Mouse (Mus musculus) hindbrain, embryonic 11.5 days (tissue): ENCODE data around the gene Zzef1. TPM values are rescaled to one million over a fixed set of nuclear protein-coding genes. Genes with fewer than 3 reads are reported as not detected.

Experiments
- ATAC-seq: fragments of 200-750 bp; cut with Nextera tagmentation; 2 replicates; pipeline ENCODE4 v1.8.0; 2017; ENCODE audit warnings: mild to moderate bottlenecking, moderate TSS enrichment, moderate library complexity; ENCODE audit not compliant: low FRiP score
- DNase-seq: peaks from one replicate; pipeline ENCODE4 v3.0.0-alpha.2; 2015; ENCODE audit warnings: low spot score
- H3K27ac ChIP-seq: fragments of 300-500 bp; sonication (generic); 2 replicates; pipeline ENCODE4 v1.5.1; 2014; ENCODE audit warnings: mild to moderate bottlenecking, low read depth, low read length
- H3K27me3 ChIP-seq: fragments of 300-500 bp; sonication (generic); 2 replicates; pipeline ENCODE4 v1.6.1; 2014; ENCODE audit warnings: mild to moderate bottlenecking, low read length, moderate library complexity, mixed read lengths; ENCODE audit not compliant: control insufficient read depth, insufficient read depth
- H3K36me3 ChIP-seq: fragments of 300-500 bp; sonication (generic); 2 replicates; pipeline ENCODE4 v1.6.1; 2014; ENCODE audit warnings: mild to moderate bottlenecking, low read length, moderate library complexity, mixed read lengths; ENCODE audit not compliant: control insufficient read depth, insufficient read depth
- H3K4me1 ChIP-seq: fragments of 300-500 bp; sonication (generic); replicated peaks from 2 replicates; pipeline ENCODE4 v1.6.1; 2014; ENCODE audit warnings: low read length, mixed read lengths; ENCODE audit not compliant: control insufficient read depth, insufficient read depth
- H3K4me2 ChIP-seq: fragments of 300-500 bp; sonication (generic); replicated peaks from 2 replicates; pipeline ENCODE4 v1.6.1; 2014; ENCODE audit warnings: mild to moderate bottlenecking, low read depth, low read length
- H3K4me3 ChIP-seq: fragments of 300-500 bp; sonication (generic); 2 replicates; pipeline ENCODE4 v1.5.1; 2014; ENCODE audit warnings: low read depth, low read length
- H3K9ac ChIP-seq: fragments of 300-500 bp; sonication (generic); 2 replicates; pipeline ENCODE4 v1.6.1; 2014; ENCODE audit warnings: low read depth, low read length
- H3K9me3 ChIP-seq: fragments of 300-500 bp; sonication (generic); 2 replicates; pipeline ENCODE4 v1.6.1; 2016; ENCODE audit warnings: low read length; ENCODE audit not compliant: control insufficient read depth
- WGBS: fragments of 180-500 bp; shearing (Covaris S2); extraction: QIAGEN DNeasy Blood & Tissue Kit; methylation state at CpG from one replicate; pipeline ENCODE4 v1.1.7; 2014; 5-methylcytosine and 5-hydroxymethylcytosine counted together
- polyA plus RNA-seq: library from polyadenylated mRNA; unstranded; fragments of >200 nt; fragmentation: Nextera tagmentation; extraction: Ambion mirVana; gene quantifications from 2 replicates; pipeline ENCODE4 v1.2.1, GENCODE M21; 2014

Zzef1 gene
- polyA plus RNA-seq, 1 experiment from 2014 or later = 14.0 TPM

GRCm38 (mm10) chr11:72814188-72814587, 18.2 kb downstream of the Zzef1 start:
- DNase-seq (no peak), ATAC-seq (no peak)
- no peaks in the 10 kb centered on the region for H3K36me3 ChIP-seq
- H3K27me3 ChIP-seq = no peaks in the 10 kb centered on the region
- H3K4me1 ChIP-seq = no peaks in the 10 kb centered on the region
- H3K4me2 ChIP-seq = no peak overlapping the region
- H3K9me3 ChIP-seq = no peaks in the 10 kb centered on the region
- no peak overlapping the region for H3K9ac ChIP-seq
- H3K27ac ChIP-seq = no peak overlapping the region
- H3K4me3 ChIP-seq = no peak overlapping the region
- WGBS = 77% methylated on average over 2 of the region's 2 CpGs

- no peaks in the 10 kb centered on the region for H3K36me3 ChIP-seq
- no peak overlapping the region for H3K4me3 ChIP-seq
- no peak overlapping the region for H3K4me2 ChIP-seq
- H3K27ac ChIP-seq = no peak overlapping the region
- no peaks in the 10 kb centered on the region for H3K9me3 ChIP-seq
- no peak overlapping the region for H3K9ac ChIP-seq
- ATAC-seq (no peak), DNase-seq (no peak)
- WGBS = 90% methylated on average over 1 of the region's 1 CpGs
- no peaks in the 10 kb centered on the region for H3K27me3 ChIP-seq
- no peaks in the 10 kb centered on the region for H3K4me1 ChIP-seq
Measured at GRCm38 (mm10) chr11:72816859-72817258, 20.8 kb downstream of the Zzef1 start.

DNA sequence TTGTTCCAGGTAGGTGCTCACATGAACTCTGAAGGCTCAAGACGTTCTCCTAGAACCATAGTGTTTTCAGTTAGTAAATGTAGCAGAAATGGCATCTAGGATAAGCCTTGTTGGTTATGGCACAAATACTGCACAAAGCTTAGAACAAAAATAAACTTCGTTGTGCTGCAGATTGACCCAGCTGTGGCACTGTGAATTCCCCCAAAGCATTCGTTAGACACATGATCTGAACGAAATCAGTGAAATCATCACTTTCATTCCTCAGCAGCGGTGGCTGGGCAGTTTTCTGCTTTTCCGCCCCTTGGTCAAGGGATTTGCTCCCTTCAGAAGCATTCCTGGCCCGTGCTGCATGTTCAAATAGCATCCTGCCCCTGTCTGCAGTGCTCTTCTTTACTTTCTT, 22.0 kb downstream of the Zzef1 start:
- WGBS = 93% methylated on average over 7 of the region's 7 CpGs
- Histone ChIP-seq H3K27me3 (no peaks in the 10 kb centered on the region), H3K36me3 (no peaks in the 10 kb centered on the region), H3K4me2 (no peak overlapping the region), H3K9me3 (no peaks in the 10 kb centered on the region), H3K4me3 (no peak overlapping the region), H3K9ac (no peak overlapping the region), H3K4me1 (no peaks in the 10 kb centered on the region), H3K27ac (no peak overlapping the region)
- no peak for DNase-seq
- no peak for ATAC-seq

- Histone ChIP-seq H3K4me2 (no peak overlapping the region), H3K9me3 (no peaks in the 10 kb centered on the region), H3K27me3 (no peaks in the 10 kb centered on the region), H3K4me1 (no peaks in the 10 kb centered on the region), H3K36me3 (no peaks in the 10 kb centered on the region), H3K27ac (no peak overlapping the region), H3K4me3 (no peak overlapping the region), H3K9ac (no peak overlapping the region)
- WGBS = 94% methylated on average over 7 of the region's 7 CpGs
- ATAC-seq = no peak
- DNase-seq = no peak
Measured at GRCm38 (mm10) chr11:72821041-72821440, 25.0 kb downstream of the Zzef1 start.

DNA sequence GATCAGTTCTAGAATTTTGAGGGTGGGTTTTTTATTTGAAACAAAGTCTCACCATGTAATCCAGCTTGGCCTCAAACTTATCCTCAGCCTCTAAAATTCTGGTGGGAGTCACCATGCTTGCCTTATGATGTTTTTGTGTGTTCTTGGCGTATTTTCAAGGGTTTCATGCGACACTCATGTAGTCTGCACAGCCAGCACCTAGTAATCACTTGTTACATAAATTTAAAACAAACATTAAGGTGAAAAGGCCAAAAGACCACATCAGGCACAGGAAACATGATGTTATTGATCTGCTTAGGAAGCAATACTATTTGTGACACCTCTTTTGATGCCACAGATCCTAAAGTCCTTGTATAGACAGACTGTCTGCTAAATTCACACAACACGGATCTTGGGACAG, 33.8 kb downstream of the Zzef1 start:
- no peak overlapping the region for H3K4me3 ChIP-seq
- no peaks in the 10 kb centered on the region for H3K4me1 ChIP-seq
- no peaks in the 10 kb centered on the region for H3K9me3 ChIP-seq
- no peak overlapping the region for H3K4me2 ChIP-seq
- 94% methylated on average over 3 of the region's 3 CpGs for WGBS
- H3K9ac ChIP-seq = no peak overlapping the region
- H3K36me3 ChIP-seq = no peaks in the 10 kb centered on the region
- H3K27me3 ChIP-seq = no peaks in the 10 kb centered on the region
- ATAC-seq = no peak
- DNase-seq = no peak
- H3K27ac ChIP-seq = no peak overlapping the region

DNA sequence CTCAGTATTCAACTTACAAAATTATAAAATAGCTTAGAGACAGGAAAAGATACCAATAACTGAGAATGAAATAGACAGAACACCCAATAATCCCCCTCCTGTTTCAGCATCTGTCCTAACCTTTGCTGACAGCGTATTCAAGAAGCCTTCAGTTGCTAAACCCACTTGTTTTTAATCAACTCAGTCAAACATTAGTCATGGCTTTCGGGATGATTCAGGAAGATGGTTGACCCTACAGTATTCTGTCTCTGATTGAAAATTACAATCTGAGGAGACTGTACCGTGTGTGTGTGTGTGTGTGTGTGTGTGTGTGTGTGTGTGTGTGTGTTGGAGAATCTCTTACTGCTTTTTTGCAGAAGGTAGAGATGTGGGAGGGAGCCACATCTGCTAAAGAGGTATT, 46.7 kb downstream of the Zzef1 start:
- Histone ChIP-seq H3K4me2 (no peak overlapping the region), H3K36me3 (no peaks in the 10 kb centered on the region), H3K27me3 (no peaks in the 10 kb centered on the region), H3K27ac (no peak overlapping the region), H3K9me3 (no peaks in the 10 kb centered on the region), H3K4me3 (no peak overlapping the region), H3K9ac (no peak overlapping the region), H3K4me1 (no peaks in the 10 kb centered on the region)
- ATAC-seq (no peak), DNase-seq (no peak)
- 79% methylated on average over 3 of the region's 3 CpGs for WGBS

DNA sequence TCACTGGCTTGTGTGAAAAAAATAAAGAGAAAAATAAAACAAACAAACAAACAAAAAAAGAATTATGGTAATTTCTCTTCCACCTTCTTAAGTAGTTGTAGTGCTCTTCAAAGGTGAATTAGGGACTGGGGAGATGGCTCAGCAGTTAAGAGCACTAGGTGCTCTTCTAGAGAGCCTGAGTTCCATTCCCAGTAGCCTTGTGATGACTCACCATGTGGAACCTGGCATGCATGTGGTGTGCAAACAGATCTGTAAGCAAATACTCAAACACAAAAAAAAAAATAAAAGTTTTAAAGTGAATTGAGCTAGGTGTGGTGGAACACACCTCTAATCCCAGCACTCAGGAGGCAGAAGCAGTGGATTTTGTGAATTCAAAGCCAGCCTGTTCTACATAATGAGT, 47.5 kb downstream of the Zzef1 start:
- Histone ChIP-seq H3K4me2 (no peak overlapping the region), H3K27me3 (no peaks in the 10 kb centered on the region), H3K4me1 (no peaks in the 10 kb centered on the region), H3K9ac (no peak overlapping the region), H3K4me3 (no peak overlapping the region), H3K27ac (no peak overlapping the region), H3K9me3 (no peaks in the 10 kb centered on the region), H3K36me3 (no peaks in the 10 kb centered on the region)
- DNase-seq (no peak), ATAC-seq (no peak)

DNA sequence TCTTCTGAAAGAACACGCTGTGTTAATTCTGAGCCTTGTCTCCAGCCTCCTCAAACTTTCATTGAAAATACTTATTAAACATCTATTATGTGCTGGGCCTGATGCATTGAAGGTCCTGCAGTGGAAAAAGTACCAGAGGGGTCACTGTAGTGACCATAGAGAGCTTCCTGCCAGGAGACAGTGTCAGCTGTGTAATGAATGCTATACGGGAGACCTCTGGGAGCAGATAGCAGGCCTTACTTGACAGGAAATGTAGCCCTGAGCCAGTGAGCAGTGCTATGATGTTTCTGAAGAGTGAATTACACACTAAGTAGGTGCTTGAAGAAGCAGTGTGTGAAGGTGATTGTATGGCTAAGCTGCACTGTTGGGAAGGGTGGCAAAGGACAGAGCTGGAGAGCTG, 49.5 kb downstream of the Zzef1 start:
- Histone ChIP-seq H3K4me2 (no peak overlapping the region), H3K4me1 (no peaks in the 10 kb centered on the region), H3K9me3 (no peaks in the 10 kb centered on the region), H3K36me3 (no peaks in the 10 kb centered on the region), H3K4me3 (no peak overlapping the region), H3K27me3 (no peaks in the 10 kb centered on the region), H3K27ac (no peak overlapping the region), H3K9ac (no peak overlapping the region)
- ATAC-seq (no peak), DNase-seq (no peak)
- WGBS = 91% methylated on average over 2 of the region's 2 CpGs

DNA sequence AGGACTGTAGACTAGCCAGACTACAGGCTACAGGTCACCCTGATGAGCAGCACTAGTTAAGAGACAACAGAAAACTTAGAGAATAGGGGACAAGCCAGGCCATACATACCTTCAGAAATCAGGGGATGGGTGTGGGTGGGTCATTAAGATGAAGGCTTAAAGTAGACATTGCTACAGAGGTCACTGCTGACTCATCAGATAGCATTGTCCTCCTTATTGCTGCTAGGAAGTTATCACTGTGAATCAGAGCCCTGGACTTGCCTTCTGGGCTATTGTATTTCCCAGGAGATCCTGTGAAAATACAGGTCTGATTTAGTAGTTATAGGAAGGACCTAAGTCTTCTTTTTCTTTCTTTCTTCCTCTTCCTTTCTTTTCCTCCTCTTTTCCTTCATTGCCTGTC, 50.7 kb downstream of the Zzef1 start:
- Histone ChIP-seq H3K4me1 (no peaks in the 10 kb centered on the region), H3K27me3 (no peaks in the 10 kb centered on the region), H3K4me3 (no peak overlapping the region), H3K9me3 (no peaks in the 10 kb centered on the region), H3K4me2 (no peak overlapping the region), H3K27ac (no peak overlapping the region), H3K36me3 (no peaks in the 10 kb centered on the region), H3K9ac (no peak overlapping the region)
- no peak for DNase-seq
- no peak for ATAC-seq
